Mouse (Mus musculus) heart, postnatal 0 days (tissue): ENCODE measurements around the gene Col4a5. TPM values are rescaled to one million over a fixed set of nuclear protein-coding genes. Genes with fewer than 3 reads are reported as not detected.

Experiments used
- ATAC-seq: fragments of 200-750 bp; cut with Nextera tagmentation; 2 replicates; pipeline ENCODE4 v1.8.0; 2017; ENCODE audit warnings: low read depth, moderate number of reproducible peaks, moderate library complexity; ENCODE audit not compliant: insufficient read depth
- DNase-seq: peaks from one replicate; pipeline ENCODE4 v3.0.0-alpha.2; 2016; ENCODE audit warnings: low spot score
- H3K27ac ChIP-seq: fragments of 300-500 bp; sonication (generic); 2 replicates; pipeline ENCODE4 v1.5.1; 2014; ENCODE audit warnings: low read depth, mild to moderate bottlenecking
- H3K27me3 ChIP-seq: fragments of 300-500 bp; sonication (generic); 2 replicates; pipeline ENCODE4 v1.6.1; 2014; ENCODE audit warnings: low read length, mixed read lengths; ENCODE audit not compliant: control insufficient read depth, insufficient read depth
- H3K36me3 ChIP-seq: fragments of 300-500 bp; sonication (generic); replicated peaks from 2 replicates; pipeline ENCODE4 v1.6.1; 2014; ENCODE audit warnings: low read length, mixed read lengths; ENCODE audit not compliant: control insufficient read depth, insufficient read depth
- H3K4me1 ChIP-seq: fragments of 300-500 bp; sonication (generic); 2 replicates; pipeline ENCODE4 v1.6.1; 2014; ENCODE audit warnings: antibody characterized with exemption; ENCODE audit not compliant: control insufficient read depth, insufficient read depth
- H3K4me2 ChIP-seq: fragments of 300-500 bp; sonication (generic); 2 replicates; pipeline ENCODE4 v1.6.1; 2014; ENCODE audit warnings: low read depth, mild to moderate bottlenecking, low read length, moderate library complexity
- H3K4me3 ChIP-seq: fragments of 300-500 bp; sonication (generic); 2 replicates; pipeline ENCODE4 v1.5.1; 2014; ENCODE audit warnings: low read depth, low read length
- H3K9ac ChIP-seq: fragments of 300-500 bp; sonication (generic); replicated peaks from 2 replicates; pipeline ENCODE4 v1.6.1; 2014; ENCODE audit warnings: low read depth, low read length, mixed read lengths
- H3K9me3 ChIP-seq: fragments of 300-500 bp; sonication (generic); replicated peaks from 2 replicates; pipeline ENCODE4 v1.6.1; 2016; ENCODE audit warnings: low read length; ENCODE audit not compliant: control insufficient read depth
- CTCF ChIP-seq: IDR thresholded peaks from 2 replicates; pipeline ENCODE4 v1.5.1; 2016; ENCODE audit warnings: antibody characterized with exemption, control low read depth, low read depth
- EP300 ChIP-seq: IDR thresholded peaks from 2 replicates; pipeline ENCODE4 v1.6.1; 2016; ENCODE audit warnings: antibody characterized with exemption, low read depth
- WGBS: fragments of 180-500 bp; shearing (Covaris S2); extraction: QIAGEN DNeasy Blood & Tissue Kit; methylation state at CpG from one replicate; pipeline ENCODE4 v1.1.7; 2014; 5-methylcytosine and 5-hydroxymethylcytosine counted together
- polyA plus RNA-seq: library from polyadenylated mRNA; unstranded; fragments of >200 nt; fragmentation: Nextera tagmentation; extraction: Ambion mirVana; gene quantifications from 2 replicates; pipeline ENCODE4 v1.2.1, GENCODE M21; 2015
- total RNA-seq: library from RNA; depleted of rRNA; stranded (reverse); fragments of >200 nt; gene quantifications from 2 replicates; pipeline ENCODE4 v1.2.3, GENCODE M21; 2014; ENCODE audit warnings: low replicate concordance

Gene Col4a5
- total and polyA plus RNA-seq, 2 experiments from 2014 or later, result 23.6 to 117 TPM

- no peaks in the 10 kb centered on the region for H3K9me3 ChIP-seq
- H3K4me2 ChIP-seq, result peak overlapping the region; percentile 52
- H3K4me1 ChIP-seq, result no peaks in the 10 kb centered on the region
- no peaks in the 10 kb centered on the region for H3K36me3 ChIP-seq
- H3K27me3 ChIP-seq, result no peaks in the 10 kb centered on the region
- H3K27ac ChIP-seq, result peak overlapping the region; percentile 85
- ATAC-seq (peak; percentile 82), DNase-seq (no peak)
- peak overlapping the region; percentile 73 for H3K9ac ChIP-seq
- 15% methylated on average over 14 of the region's 14 CpGs for WGBS
- TF ChIP-seq EP300, result no peak
- no peak for TF ChIP-seq CTCF
- H3K4me3 ChIP-seq, result peak overlapping the region; percentile 59
Observed at GRCm38 (mm10) chrX:141475566-141476327, 562 bp downstream of the Col4a5 start.

- WGBS, result 62% methylated on average over 4 of the region's 4 CpGs
- Histone ChIP-seq H3K27ac (no peak overlapping the region), H3K9me3 (no peaks in the 10 kb centered on the region), H3K4me2 (no peak overlapping the region), H3K4me1 (no peaks in the 10 kb centered on the region), H3K36me3 (no peaks in the 10 kb centered on the region), H3K4me3 (no peak overlapping the region), H3K27me3 (no peaks in the 10 kb centered on the region), H3K9ac (no peak overlapping the region)
- DNase-seq (no peak), ATAC-seq (no peak)
- TF ChIP-seq CTCF (no peak), EP300 (no peak)
Observed at GRCm38 (mm10) chrX:141494545-141494944, 19.4 kb downstream of the Col4a5 start.

GRCm38 (mm10) chrX:141503125-141503524 is 27.9 kb downstream of the Col4a5 start:
- DNase-seq, result no peak
- TF ChIP-seq CTCF, result no peak
- TF ChIP-seq EP300, result no peak
- Histone ChIP-seq H3K27me3 (no peaks in the 10 kb centered on the region), H3K9ac (no peak overlapping the region), H3K9me3 (no peaks in the 10 kb centered on the region), H3K4me3 (no peak overlapping the region), H3K4me1 (no peaks in the 10 kb centered on the region), H3K4me2 (no peak overlapping the region), H3K36me3 (no peaks in the 10 kb centered on the region), H3K27ac (no peak overlapping the region)
- whole genome bisulfite sequencing, result 84% methylated on average over 1 of the region's 1 CpGs
- no peak for ATAC-seq

- Histone ChIP-seq H3K27me3 (no peaks in the 10 kb centered on the region), H3K4me2 (no peak overlapping the region), H3K27ac (0 out of 2 replicates have a peak overlapping the region, but pooled peaks have one; percentile 7), H3K9me3 (no peaks in the 10 kb centered on the region), H3K9ac (no peak overlapping the region), H3K36me3 (no peaks in the 10 kb centered on the region), H3K4me1 (no peaks in the 10 kb centered on the region), H3K4me3 (no peak overlapping the region)
- ATAC-seq (peak; percentile 53; the same call in 1 of the 2 replicates), DNase-seq (peak; percentile 60)
- TF ChIP-seq CTCF, result no peak
- no peak for TF ChIP-seq EP300
Observed at GRCm38 (mm10) chrX:141533447-141533846, 58.3 kb downstream of the Col4a5 start.

GRCm38 (mm10) chrX:141547471-141547870 is 72.3 kb downstream of the Col4a5 start:
- no peaks in the 10 kb centered on the region for H3K4me1 ChIP-seq
- H3K36me3 ChIP-seq, result no peaks in the 10 kb centered on the region
- no peaks in the 10 kb centered on the region for H3K27me3 ChIP-seq
- no peak for DNase-seq
- no peak overlapping the region for H3K9ac ChIP-seq
- WGBS, result 83% methylated on average over 2 of the region's 2 CpGs
- ATAC-seq, result no peak
- H3K4me2 ChIP-seq, result no peak overlapping the region
- no peaks in the 10 kb centered on the region for H3K9me3 ChIP-seq
- TF ChIP-seq EP300 (no peak), CTCF (no peak)
- H3K4me3 ChIP-seq, result no peak overlapping the region
- no peak overlapping the region for H3K27ac ChIP-seq

GRCm38 (mm10) chrX:141590242-141590641 is 115.1 kb downstream of the Col4a5 start:
- no peaks in the 10 kb centered on the region for H3K27me3 ChIP-seq
- H3K4me1 ChIP-seq, result no peaks in the 10 kb centered on the region
- 32% methylated on average over 3 of the region's 3 CpGs for WGBS
- H3K27ac ChIP-seq, result no peak overlapping the region
- DNase-seq (peak; percentile 8), ATAC-seq (no peak)
- H3K4me3 ChIP-seq, result no peak overlapping the region
- H3K4me2 ChIP-seq, result no peak overlapping the region
- TF ChIP-seq EP300 (no peak), CTCF (peak; percentile 36)
- H3K9ac ChIP-seq, result no peak overlapping the region
- H3K36me3 ChIP-seq, result no peaks in the 10 kb centered on the region
- no peaks in the 10 kb centered on the region for H3K9me3 ChIP-seq
